In the genomic region with DNA sequence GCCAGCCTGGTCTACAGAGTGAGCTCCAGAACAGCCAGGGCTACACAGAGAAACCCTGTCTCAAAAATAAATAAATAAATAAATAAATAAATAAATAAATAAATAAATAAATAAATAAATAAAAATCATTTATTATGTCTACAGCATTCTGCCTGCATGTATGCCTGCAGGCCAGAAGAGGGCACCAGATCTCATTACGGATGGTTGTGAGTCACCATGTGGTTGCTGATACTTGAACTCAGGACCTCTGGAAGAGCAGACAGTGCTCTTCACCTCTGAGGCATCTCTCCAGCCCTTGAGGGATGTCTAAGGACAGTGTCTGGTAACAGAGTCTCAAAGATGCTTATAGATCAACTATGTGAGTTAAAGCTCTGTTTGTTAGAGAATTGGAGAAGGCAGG, we compare ENCODE assay signal across 8 mouse cellular contexts. TPM values are rescaled to one million over a fixed set of nuclear protein-coding genes. Genes with fewer than 3 reads are reported as not detected.
"Had no signal": no experiment of that assay in that cellular context is flagged by ENCODE, and none has a peak within 500 bp of the region (broad histone marks: within the 10 kb centered on the region; RNA-seq: fewer than 3 reads in every experiment).

No protein-coding gene starts in this region.

RNA-seq across cellular contexts. Expression of a gene that starts 2.6 kb away (rescaled TPM):
- total RNA-seq: layer of hippocampus, postnatal 25 days; left cerebral cortex, adult 8-10 months; left cerebral cortex, postnatal 25 days; megakaryocyte-erythroid progenitor cell, adult 5-6 weeks had no signal
- polyA plus RNA-seq: myocyte had no signal

RNA-seq across cellular contexts. Expression of a gene that starts 56.9 kb away (rescaled TPM):
- polyA plus RNA-seq: kidney, embryonic 14.5 days; limb, embryonic 11.5 days; liver, embryonic 13.5 days had no signal
